Mouse (Mus musculus) naive thymus-derived CD4-positive, alpha-beta T cell, adult 5 months (primary cell): ENCODE measurements around the gene Srrm4. TPM values are rescaled to one million over a fixed set of nuclear protein-coding genes. Genes with fewer than 3 reads are reported as not detected.

Source experiments
- polyA plus RNA-seq: library from polyadenylated mRNA; unstranded; fragments of 100-300 nt; shearing (Covaris generic); gene quantifications from one replicate; pipeline ENCODE4 v1.2.1, GENCODE M21; 2017

Gene Srrm4
- 0.07 TPM for polyA plus RNA-seq

DNA sequence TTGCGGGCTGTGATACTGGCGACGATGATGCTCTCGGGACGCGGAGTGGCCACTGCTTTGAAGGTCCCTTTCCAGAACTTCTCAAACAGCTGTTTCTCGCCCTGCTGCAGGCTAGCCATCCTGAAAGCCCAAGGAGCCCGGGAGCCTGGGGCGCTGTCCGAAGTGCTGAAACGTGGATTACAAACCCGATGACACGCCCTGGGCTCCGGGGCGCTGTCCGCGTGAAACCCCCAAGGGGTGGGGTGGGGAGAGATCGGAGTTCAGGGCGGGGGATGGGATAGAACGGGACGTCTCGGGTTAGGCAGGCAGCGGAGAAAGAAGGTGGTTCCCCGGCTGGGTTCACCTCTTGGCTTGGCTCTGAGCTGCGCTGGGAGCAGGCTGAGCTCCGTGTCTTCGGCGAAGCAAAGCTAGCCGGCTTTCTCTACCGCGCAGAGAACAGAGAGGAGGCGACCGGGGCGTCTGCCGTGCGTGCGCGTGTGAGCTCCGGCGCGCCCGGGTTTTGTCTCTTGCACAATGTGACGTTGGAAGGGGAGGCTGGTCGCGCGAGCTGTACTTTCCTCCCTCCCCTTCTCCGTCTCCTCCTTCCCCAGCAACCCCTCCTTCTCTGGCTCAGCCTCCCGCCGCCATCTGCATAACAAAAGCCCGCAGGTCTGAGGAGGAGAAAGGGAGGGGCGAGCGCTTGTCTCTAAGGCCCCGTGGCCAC lies at the start of gene Srrm4:
TSS of gene Srrm4 (minus strand) at position 472 of the 703 bp plus-strand sequence.

DNA sequence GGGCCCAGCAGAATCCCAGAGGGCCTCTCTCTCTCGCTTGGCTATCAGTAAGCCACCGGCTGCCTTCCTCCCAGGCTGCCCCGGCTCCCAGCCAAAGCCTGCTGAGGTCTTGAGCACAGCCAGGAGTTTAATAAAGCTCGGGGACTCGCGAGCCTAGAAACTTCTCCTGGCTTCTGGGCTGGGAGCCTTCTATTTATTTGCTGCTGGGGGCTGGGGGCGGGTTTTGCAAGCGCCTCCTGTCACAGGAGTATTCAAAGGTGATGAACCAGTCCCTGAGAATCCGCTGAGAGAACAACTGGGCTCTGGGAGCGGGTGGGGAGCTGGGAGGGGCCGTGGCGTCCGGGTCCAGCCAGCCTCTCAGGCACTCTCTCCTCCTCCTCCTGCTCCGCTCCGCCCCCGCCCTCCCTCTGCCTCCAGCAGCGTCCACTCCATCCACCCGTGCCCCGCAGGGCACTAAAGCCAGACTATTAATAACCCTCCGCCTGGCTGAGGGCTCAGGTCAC lies 168.9 kb downstream of the Srrm4 start, which contains the start of gene Hspb8:
TSS of gene Hspb8 (minus strand) at position 166 of the 503 bp plus-strand sequence.

Other genes starting within 250 kb of the Srrm4 start
- gene Hspb8, start 169.0 kb downstream of the Srrm4 start, polyA plus RNA-seq, result not detected